Mouse (Mus musculus): Measurements from ENCODE around the gene Tex2.
"Not testable (repeated sequence)": the region's sequence is repeated elsewhere in the genome, so short reads cannot be mapped to it uniquely, and the experiment has no call there.

Tex2 gene

DNA sequence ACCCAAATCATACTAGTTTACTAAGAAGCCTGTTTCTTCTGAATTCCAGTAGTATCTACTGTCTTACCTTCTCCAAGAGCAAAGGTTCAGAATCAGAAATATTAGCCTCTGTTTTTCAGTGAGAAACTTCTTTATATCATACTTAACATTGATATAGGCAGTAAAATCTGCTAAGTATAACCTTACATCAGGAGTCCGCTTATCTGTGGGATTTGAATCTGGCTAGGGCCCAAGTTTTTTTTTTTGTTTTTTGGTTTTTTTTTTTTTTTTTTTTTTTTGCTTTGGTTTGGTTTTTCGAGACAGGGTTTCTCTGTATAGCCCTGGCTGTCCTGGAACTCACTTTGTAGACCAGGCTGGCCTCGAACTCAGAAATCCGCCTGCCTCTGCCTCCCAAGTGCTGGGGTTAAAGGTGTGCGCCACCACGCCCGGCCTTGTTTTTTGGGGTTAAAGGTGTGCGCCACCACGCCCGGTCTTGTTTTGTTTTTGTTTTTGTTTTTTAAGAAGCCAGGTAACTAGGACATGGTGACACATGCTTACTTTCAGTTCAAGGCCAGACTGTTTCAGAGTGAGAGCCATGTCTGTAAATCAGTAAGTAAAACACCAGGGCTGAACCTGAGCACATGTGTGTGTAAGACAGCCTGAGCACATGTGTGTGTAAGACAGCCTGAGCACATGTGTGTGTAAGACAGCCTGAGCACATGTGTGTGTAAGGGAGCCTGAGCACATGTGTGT lies 35.4 kb downstream of the Tex2 start:
- not testable (repeated sequence) for DNase-seq

DNA sequence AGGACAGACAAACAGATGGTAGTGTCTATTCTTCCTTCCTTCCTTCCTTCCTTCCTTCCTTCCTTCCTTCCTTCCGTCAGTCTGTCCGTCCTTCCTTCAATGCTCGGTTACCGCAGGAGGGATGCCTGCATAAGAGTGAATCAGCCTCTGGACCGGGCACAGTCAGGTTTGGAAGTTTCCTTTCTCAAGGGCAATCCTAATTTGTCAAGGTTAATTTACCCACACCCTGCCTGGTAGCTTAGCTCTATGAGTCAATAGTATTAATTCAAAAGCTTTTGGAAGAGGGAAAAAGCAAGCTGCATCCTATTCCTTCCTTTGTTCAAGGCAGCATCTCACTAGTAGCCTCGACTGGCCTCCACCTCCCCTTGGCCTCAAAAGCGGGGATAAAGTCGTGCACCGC lies 38.8 kb downstream of the Tex2 start:
- no peak for DNase-seq

DNA sequence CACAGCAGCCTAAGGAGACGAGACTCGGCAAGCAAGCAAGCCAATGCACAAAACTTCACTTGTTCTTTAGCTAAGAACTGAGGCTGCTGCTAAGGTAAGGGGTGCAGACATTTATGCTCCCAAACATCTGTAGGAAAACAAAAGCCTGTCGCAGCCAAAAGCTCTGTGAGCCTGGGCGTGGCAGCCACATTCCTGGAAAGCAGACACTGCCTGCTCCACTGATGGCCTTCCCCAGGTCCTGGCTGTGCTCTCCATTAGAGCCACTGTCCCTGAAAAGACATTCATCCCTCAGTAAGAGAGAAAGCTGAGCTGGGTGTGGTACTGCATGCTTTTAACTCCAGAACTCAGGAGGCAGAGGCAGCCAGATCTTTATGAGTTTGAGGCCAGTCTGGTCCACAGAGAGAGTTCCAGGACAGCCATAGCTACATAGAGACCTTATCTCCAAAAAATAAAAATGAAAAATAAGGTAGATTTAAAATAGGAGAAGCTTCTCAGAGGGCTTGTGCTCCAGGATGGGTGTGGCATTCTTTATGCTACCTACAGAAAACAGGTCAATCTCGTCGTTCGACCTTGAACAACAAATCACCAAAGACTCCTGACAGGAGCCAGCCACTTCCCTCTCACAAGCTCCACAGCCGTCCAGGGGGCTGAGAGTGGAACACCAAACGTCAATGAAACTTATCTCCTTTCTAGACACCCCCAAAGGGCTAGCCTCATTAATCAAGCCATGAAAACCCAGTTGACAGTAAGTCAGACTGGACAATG lies 39.6 kb downstream of the Tex2 start:
- no peak for DNase-seq

DNA sequence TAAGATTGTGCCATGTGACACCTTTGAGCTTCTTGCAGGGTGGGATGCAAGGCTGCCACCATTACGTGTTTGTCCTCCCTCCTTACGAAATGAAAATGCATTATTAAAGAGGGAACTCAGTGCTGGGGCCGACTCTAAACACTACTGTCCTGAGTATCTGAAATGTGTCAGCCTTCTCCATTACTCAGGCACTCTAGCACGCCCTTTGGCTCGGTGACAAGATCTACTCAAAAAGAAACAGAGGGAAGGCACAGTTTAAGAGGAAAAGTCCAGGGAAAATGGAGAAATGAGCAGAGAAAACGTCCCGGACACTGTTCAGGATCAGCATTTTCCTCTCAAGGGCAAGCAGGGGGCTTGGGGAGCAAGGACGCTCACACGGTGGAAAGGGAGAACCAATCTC lies 40.3 kb downstream of the Tex2 start:
- DNase-seq = no peak

DNA sequence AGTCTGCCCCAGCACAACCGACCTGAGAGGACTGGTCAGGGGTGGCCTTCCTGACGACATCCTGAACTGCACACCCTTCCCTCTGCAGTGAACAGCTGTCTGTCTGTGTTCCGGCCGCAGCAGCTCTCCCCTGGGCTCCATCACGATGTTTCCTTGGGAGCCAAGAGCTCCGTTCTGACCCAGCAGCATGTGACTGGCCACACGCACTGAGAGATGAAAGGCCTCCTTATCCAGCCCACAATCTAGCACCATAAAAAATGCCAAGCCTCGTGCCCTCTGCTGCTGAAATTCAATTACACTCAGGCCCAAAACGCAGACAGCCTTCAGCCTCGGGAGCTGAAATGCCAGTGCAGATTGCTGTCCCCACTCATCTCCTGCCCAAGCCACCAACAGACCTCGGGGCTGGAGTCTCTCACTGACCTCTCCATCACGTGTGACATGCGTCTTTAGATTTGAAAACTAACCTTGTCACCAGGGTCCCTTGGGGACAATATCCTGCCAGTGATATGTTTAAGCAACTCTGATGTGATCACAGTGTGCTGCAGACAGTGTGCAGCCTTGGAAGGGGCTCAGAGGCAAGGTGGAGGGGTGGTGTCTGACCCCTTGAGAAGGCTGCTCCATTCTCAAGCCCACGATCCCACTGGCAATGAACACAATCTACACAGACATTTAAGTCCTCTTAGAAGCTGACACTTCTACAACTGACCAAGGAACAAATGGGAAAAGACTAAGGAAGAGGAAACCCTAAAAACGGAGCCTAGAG lies 41.0 kb downstream of the Tex2 start:
- DNase-seq = no peak

DNA sequence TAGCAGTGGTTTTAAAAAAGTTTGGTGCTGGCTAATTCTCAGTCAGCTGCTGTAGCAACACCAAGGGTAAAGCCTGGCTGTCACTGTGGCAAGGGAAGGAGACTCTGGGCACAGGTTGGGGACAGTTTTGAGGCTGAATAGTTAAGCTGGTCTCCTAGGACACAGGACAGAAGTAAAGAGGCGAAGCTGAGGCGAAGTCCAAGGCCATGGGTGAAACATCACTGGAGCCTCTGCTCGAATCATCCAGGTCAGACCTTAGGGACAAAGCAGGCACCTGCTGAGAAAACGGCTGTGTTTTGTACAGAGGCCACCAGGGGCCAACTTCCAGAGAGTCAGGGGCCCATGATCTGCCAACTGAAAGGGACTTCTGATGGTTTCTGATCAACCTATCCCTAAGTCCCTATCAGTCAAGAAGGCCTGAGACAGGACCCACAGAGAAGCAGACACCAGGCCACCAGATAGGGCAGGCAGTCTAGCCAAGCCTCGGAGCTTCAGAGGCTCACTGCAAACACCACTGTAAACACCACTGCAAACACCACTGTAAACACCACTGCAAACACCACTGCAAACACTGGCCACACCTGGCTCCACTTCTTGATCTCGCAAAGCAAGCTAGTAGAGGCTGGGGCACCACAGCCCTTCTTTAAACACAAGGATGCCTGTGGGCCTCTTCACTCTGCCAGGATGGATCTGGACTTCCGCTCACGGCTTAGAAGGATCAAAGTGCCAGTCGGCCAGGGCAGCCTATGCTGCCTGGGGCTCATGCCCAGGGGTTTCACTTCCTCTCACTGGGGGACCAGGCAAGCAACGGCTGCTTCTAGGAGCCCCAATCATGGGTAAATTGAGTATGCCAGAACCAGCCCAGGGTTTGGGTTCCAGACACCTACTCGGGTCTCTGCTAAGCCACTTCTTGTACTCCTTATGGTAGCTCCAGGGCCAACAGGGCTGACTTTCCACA lies 41.9 kb downstream of the Tex2 start:
- DNase-seq = no peak

DNA sequence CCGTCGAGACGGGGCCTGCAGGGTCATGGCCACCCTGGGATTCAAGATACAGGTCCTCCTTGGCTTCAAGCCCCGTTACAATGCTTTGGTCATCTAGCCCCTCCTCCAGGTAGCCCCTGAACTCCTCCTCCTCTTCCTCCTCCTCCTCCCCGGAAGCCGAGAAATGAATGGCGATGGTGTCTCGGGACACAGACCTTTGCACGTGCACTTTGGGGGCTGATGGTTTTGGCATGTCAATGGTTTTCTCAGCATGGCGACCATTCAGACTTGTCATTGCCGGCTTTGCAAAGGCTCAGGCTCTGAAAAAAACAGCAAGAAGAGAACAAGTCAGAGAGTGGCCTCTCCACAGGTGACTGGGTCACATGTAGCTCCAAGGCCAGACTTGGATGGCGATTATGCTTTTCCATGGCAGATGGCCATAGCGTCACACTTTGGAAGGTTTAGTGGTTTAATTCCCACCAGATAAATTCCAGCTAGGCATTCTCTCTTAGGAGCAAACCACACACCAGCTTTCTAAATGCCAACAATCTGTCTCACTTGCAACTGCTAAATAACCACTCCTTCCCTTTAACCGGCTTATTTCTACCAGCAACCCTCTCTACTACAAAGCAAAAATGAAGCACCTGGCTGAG lies 44.8 kb downstream of the Tex2 start:
- no peak for DNase-seq

DNA sequence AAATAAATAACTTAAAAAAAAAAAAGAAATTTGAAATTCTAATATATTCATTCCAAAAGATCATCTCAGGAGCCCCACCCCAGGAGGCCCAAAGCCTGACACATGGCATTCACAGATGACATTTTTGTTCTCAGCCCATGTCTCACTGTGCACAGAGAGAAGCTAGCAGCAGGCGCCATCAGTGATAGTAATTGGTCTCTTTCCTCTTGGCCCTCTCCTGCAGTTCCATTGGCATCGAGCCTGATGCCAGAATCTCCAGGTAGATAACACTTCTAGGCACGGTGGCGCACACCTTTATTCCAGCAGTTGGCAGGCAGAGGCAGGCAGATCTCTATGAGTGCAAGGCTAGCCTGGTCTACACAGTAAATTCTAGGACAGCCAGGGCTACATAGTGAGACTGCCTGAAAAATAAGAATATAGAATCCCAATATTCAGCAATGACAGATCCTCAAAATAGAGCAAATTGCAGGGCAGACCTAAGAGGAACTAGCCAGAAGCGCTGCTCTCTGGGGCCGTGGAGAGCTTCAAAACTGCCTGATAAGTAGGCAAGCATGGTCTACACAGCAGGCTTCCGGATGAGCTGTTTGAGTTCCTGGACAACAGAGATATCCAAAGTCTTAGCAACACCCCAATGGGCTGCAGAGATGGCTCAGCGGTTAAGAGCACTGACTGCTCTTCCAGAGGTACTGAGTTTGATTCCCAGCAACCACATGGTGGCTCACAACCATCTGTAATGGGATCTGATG lies 47.0 kb downstream of the Tex2 start:
- DNase-seq = no peak

DNA sequence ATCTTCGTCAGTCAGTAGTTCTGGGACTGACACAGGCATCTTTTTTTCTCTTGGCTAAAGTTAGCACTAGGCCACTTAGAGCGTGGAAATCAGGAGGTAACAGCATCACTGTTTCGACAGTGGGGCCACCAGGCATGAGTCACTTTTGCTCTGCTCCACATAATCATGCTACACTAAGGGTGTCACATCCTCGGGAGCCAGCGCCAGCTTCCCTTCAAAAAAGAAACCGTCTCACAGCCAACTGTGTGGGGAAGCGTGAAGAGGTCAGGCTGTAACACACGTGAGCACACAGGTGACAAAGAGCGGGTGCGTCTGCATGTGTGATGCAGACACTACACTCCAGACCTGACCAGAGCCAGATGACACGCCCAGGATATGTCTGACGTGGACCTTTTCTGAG lies 49.0 kb downstream of the Tex2 start:
- no peak for DNase-seq

DNA sequence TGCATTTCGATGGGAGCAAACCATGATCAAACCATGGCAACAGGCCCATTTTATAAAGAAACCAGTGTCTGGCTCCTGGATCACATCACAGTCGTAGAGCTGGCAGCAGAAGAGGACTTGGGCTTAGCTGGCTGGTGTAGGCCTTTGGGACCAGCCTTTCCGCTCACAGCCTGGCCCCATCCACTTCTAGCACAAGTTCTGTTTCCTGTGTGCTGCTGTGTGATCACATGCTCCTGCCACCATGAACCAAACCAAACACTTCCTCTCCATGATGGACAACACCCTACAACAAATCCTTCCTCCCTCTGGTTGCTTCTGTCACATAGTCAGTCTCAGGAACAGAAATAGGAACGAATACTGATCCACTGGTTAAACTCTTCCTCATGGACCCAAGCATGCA lies 50.5 kb downstream of the Tex2 start:
- DNase-seq = no peak

DNA sequence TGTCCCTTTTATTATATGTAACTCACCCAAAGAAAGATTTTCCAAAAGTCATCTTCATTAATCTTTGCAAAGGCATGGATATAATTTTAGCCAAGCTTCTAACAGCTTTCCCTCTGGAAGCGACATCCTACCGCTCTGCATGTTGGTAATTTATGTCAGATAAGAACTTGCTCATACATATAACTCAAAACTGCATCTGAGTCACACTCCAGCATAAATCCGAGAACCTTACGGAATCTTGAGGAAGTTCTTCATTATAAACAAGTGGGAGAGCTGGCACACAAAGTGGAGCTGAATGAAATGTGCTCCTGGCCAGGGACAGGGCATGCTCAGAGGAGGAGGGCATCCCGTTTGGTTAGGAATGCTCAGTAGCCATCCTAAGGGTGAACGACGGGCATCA lies 53.5 kb downstream of the Tex2 start:
- DNase-seq = no peak

DNA sequence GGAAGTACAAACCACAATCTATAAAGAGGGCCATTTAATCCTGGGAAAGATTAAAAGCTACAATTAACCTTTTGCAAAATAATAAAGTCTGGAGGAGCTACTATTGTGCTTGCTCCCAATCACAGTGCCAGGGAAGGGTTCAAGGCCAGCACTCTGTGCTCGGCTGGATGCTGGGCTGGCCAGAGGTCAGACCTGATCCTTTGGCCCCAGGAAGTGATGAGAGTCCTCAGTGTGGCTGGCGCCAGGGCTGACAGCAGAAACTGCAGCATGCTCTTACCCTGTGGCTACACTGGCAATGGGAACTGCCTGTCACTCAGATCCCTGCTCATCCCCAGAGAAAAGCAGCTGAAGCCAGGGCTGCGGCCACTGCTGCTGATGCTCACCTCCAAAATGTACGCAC lies 55.2 kb downstream of the Tex2 start:
- no peak for DNase-seq

DNA sequence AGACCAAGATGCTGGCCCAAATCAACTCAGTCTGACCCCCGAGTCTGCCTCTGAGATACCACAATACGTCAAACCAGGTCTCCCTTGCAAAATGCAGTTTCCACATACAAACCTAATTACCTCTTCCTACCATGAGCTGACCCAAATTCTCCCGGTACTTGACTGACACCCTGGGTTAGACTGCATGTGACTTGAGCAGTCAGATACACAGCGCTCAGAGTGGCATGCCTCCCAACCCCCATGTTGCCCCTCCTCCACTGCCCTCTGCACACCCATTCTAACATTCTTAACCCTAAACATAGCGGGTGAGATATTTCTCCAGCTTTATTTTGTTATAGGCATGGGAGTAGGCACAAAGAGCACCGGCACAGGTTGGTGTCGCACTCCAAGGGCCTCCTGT lies 55.8 kb downstream of the Tex2 start:
- no peak for DNase-seq

DNA sequence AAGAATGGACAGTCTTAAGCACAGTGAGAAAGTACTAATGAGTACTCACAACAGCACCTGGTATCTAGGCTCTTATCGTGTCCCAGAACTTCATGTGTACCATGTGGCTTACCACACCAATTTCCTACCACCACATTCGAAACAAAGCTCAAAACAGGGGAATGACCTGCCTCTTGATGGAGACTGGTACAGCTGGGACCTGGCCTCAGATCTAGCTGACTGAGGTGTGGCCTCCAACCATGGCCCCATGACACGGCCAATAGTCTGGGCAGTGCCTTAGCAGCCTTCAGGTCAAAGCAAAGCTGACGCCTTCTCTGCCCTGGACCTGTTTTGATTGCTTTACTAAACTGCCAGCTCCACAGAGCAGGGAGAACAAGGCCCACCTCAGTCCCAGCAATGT lies 56.5 kb downstream of the Tex2 start:
- no peak for DNase-seq

DNA sequence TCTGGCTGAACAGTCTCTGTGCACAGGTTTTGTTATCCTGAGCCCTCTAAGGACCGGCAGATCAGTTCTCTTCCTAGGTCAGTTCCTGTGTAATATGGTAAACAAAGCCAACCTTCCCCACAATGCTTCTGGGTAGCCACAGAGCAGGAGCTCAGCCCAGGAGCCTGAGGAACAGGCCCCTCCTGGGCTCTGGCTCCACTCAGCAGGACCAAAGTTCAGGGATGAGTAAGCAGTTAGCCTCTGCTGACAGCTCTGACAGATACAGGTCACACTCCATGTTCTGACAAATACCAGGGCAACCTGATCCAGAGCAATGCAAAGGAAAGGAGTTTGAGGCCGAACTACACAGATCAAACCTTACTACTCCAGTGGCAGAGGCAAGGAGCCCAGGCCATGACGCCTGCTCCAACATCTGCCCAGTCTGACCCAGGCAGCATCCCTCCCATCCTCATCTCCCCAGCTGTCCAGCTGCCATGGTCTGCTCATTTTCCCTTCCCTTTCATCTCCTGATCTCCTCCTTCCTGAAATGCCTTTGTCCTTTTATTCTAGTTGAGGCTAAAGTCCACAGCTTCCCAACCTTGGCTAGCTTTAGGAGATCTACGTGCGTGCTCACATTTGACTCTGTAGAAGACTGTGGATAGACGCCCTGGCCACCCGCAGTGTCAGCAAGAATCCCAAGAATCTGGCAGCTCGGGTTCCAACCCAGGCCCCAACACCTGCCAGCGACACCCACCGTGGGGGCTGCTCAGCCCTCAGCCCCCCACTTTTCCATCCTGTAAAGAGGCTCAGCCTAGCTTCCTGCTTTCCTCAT lies 57.2 kb downstream of the Tex2 start:
- DNase-seq = no peak

DNA sequence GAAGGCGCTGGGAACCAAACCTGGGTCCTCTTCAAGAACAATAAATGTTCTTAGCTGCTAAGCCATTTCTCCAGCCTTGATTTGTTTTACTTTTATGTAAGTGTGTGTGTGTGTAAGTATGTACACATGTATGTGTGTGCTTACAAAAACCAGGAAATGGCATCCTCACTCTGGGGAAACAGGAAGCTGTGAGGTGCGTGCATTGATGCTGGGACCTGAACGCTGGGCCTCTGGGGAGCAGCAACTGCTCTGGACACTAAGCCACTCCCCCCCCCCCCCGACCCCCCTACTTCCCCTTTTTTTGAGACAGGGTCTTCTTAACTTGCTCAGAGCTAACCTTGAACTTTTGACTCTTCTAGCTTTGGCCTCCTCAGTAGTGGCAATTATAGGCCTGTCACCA lies 62.8 kb downstream of the Tex2 start:
- no peak for DNase-seq

DNA sequence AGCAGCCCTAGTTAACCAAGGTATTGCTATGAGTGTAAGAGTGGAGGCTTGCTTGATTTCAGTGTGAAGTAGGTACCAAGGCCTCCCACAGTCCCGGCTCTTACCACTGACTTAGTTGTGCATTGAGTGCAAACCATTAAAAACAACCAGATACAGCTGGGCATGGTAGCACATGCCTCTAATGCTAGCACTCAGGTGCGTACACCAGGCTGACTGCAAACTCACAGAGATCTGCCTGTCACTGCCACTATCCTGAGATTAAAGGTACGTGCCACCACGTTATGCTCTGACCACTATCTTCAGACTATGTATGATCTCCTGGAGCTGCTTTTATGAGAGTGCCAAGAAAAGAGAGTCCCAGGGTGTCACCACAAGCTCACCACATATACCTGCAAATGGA lies 67.1 kb downstream of the Tex2 start:
- DNase-seq = no peak

DNA sequence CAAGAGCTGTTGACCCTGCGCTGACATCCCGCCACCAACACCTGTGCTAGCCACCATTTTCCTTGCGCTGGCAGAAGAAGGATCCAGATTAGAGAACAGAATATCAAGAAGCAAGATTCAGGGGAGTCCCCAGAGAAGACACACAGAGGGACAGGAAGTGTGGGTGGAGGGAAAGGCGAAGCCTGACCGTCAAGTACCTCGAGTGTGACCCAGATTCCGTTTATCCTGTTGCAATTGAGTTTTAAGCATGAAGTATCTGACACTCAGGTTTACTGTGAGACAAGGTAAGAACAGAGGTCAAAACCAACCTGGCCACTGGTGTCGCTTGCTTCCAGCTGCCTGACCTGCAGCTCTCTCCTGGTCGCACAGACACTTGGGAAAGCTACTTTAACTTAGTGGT lies 68.3 kb downstream of the Tex2 start:
- DNase-seq = peak; percentile 61

DNA sequence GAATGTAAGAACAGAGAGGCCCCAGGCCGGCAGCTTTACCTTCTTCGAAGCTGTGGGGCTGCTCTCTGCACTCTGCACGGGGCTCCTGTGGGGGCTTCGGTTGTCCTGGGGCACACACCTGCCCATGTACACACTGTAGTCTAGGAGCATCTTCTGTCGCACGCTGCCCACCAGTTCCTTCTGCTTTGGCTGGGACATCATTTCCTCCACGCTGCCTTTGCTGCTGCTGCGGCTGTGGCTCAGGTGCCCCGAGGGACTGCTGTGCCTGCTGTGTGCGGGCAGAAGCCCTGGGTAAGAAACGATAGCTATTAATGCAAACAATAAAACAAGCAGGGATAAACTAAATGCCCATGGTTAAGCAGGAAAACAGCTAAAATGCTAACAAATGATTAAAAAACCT lies 69.1 kb downstream of the Tex2 start:
- peak; percentile 42 for DNase-seq

DNA sequence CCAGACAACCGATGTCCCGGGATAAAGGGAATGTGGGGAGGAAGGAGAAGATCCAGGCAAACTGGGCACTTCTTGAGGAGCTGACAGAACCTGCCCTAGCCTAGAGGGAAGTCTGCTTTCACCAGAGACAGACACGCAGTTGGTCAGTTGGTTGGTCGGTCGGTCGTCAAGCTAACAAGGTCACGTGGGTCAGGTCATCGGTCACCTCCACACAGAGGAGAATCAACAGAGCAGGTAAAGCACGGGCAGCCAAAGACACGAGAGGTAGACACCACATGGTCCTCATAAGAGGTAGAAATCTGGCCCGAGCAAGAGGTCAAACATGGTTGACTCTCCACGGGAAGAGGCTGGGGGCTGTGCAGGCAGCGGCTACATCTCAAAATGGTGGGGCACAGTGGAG lies 70.2 kb downstream of the Tex2 start:
- no peak for DNase-seq

DNA sequence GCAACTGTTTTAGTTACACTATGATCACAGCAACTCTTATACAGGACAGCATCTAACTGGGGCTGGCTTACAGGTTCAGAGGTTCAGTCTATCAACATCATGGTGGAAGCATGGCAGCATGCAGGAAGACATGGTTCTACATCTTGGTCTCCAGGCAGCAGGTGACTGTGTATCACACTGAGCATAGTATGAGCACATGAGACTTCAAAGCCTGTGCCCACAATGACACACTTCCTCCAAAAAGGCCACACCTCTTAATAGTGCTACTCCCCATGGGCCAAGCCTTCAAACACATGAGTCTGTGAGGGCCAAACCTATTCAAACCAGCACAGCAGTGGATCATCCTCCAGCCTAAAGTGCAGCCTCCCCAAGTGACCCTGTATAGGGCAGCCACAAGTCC lies 70.8 kb downstream of the Tex2 start:
- DNase-seq = peak; percentile 47

Data from thymus, postnatal 25 days (tissue).